Mouse (Mus musculus): ENCODE data around the gene Hps6. TPM values are rescaled to one million over a fixed set of nuclear protein-coding genes. Genes with fewer than 3 reads are reported as not detected.

The Hps6 gene
- polyA plus RNA-seq, 1 experiment = 1.0 TPM

- TF ChIP-seq POLR2A (IDR thresholded peaks at IDR 0.05; ENCODE audit: control insufficient read depth, low read depth, low read length) (no peak), CTCF (IDR thresholded peaks at IDR 0.05; ENCODE audit: control insufficient read depth, insufficient read depth, insufficient replicate concordance, low read depth, low read length) (no peak)
- no peak overlapping the region for H3K4me3 ChIP-seq (ENCODE audit: control insufficient read depth, low read depth, low read length)
- H3K4me1 ChIP-seq (ENCODE audit: control insufficient read depth, insufficient read depth, low read length) = no peaks in the 10 kb centered on the region
- H3K27ac ChIP-seq (ENCODE audit: control insufficient read depth, insufficient read depth, low read depth, low read length) = no peak overlapping the region
- H3K36me3 ChIP-seq (ENCODE audit: control insufficient read depth, insufficient read depth, low read length) = no peaks in the 10 kb centered on the region
- H3K27me3 ChIP-seq (ENCODE audit: control insufficient read depth, insufficient read depth, low read length) = no peaks in the 10 kb centered on the region
Observed at GRCm38 (mm10) chr19:45993981-45994737, 9.1 kb upstream of the Hps6 start.

- no peak for TF ChIP-seq CTCF (IDR thresholded peaks at IDR 0.05; ENCODE audit: control insufficient read depth, insufficient read depth, insufficient replicate concordance, low read depth, low read length)
- TF ChIP-seq POLR2A (IDR thresholded peaks at IDR 0.05; ENCODE audit: control insufficient read depth, low read depth, low read length) = no peak
- Histone ChIP-seq H3K36me3 (ENCODE audit: control insufficient read depth, insufficient read depth, low read length) (no peaks in the 10 kb centered on the region), H3K27me3 (ENCODE audit: control insufficient read depth, insufficient read depth, low read length) (no peaks in the 10 kb centered on the region), H3K4me3 (ENCODE audit: control insufficient read depth, low read depth, low read length) (peak overlapping the region; percentile 87; the same call in 1 of the 2 replicates), H3K4me1 (ENCODE audit: control insufficient read depth, insufficient read depth, low read length) (peaks cover 2% of the 10 kb centered on the region), H3K27ac (ENCODE audit: control insufficient read depth, insufficient read depth, low read depth, low read length) (no peak overlapping the region)
Observed at GRCm38 (mm10) chr19:45997365-45997764, 5.9 kb upstream of the Hps6 start.

- Histone ChIP-seq H3K4me3 (ENCODE audit: control insufficient read depth, low read depth, low read length) (peak within 1 kb of the TSS; percentile 87), H3K4me1 (ENCODE audit: control insufficient read depth, insufficient read depth, low read length) (peaks cover 3% of the 10 kb centered on the region), H3K36me3 (ENCODE audit: control insufficient read depth, insufficient read depth, low read length) (no peaks in the 10 kb centered on the region), H3K27ac (ENCODE audit: control insufficient read depth, insufficient read depth, low read depth, low read length) (peak within 1 kb of the TSS; percentile 85), H3K27me3 (ENCODE audit: control insufficient read depth, insufficient read depth, low read length) (no peaks in the 10 kb centered on the region)
- TF ChIP-seq CTCF (IDR thresholded peaks at IDR 0.05; ENCODE audit: control insufficient read depth, insufficient read depth, insufficient replicate concordance, low read depth, low read length) (no peak; the same call in 1 of the 2 replicates), POLR2A (IDR thresholded peaks at IDR 0.05; ENCODE audit: control insufficient read depth, low read depth, low read length) (peak; percentile 46)
Observed at GRCm38 (mm10) chr19:45997785-45998693, 5.3 kb upstream of the Hps6 start, which contains the start of gene Armh3. Gene Armh3 (minus strand): TSS chr19:45998488.

- no peaks in the 10 kb centered on the region for H3K27me3 ChIP-seq (ENCODE audit: control insufficient read depth, insufficient read depth, low read length)
- no peak overlapping the region for H3K27ac ChIP-seq (ENCODE audit: control insufficient read depth, insufficient read depth, low read depth, low read length)
- H3K4me3 ChIP-seq (ENCODE audit: control insufficient read depth, low read depth, low read length) = peak overlapping the region; percentile 87
- TF ChIP-seq CTCF (IDR thresholded peaks at IDR 0.05; ENCODE audit: control insufficient read depth, insufficient read depth, insufficient replicate concordance, low read depth, low read length) (no peak), POLR2A (IDR thresholded peaks at IDR 0.05; ENCODE audit: control insufficient read depth, low read depth, low read length) (no peak)
- peaks cover 3% of the 10 kb centered on the region for H3K4me1 ChIP-seq (ENCODE audit: control insufficient read depth, insufficient read depth, low read length)
- H3K36me3 ChIP-seq (ENCODE audit: control insufficient read depth, insufficient read depth, low read length) = no peaks in the 10 kb centered on the region
Observed at GRCm38 (mm10) chr19:45998694-45999217, 4.6 kb upstream of the Hps6 start.

- Histone ChIP-seq H3K36me3 (ENCODE audit: control insufficient read depth, insufficient read depth, low read length) (no peaks in the 10 kb centered on the region), H3K4me1 (ENCODE audit: control insufficient read depth, insufficient read depth, low read length) (peaks cover 6% of the 10 kb centered on the region), H3K27ac (ENCODE audit: control insufficient read depth, insufficient read depth, low read depth, low read length) (no peak overlapping the region), H3K27me3 (ENCODE audit: control insufficient read depth, insufficient read depth, low read length) (no peaks in the 10 kb centered on the region), H3K4me3 (ENCODE audit: control insufficient read depth, low read depth, low read length) (no peak overlapping the region)
- TF ChIP-seq CTCF (IDR thresholded peaks at IDR 0.05; ENCODE audit: control insufficient read depth, insufficient read depth, insufficient replicate concordance, low read depth, low read length) (no peak), POLR2A (IDR thresholded peaks at IDR 0.05; ENCODE audit: control insufficient read depth, low read depth, low read length) (no peak)
Observed at GRCm38 (mm10) chr19:45999378-45999777, 3.9 kb upstream of the Hps6 start.

GRCm38 (mm10) chr19:46002279-46002678 lies 1.0 kb upstream of the Hps6 start:
- Histone ChIP-seq H3K27ac (ENCODE audit: control insufficient read depth, insufficient read depth, low read depth, low read length) (no peak overlapping the region), H3K36me3 (ENCODE audit: control insufficient read depth, insufficient read depth, low read length) (no peaks in the 10 kb centered on the region), H3K4me3 (ENCODE audit: control insufficient read depth, low read depth, low read length) (no peak overlapping the region), H3K4me1 (ENCODE audit: control insufficient read depth, insufficient read depth, low read length) (peaks cover 6% of the 10 kb centered on the region), H3K27me3 (ENCODE audit: control insufficient read depth, insufficient read depth, low read length) (no peaks in the 10 kb centered on the region)
- TF ChIP-seq CTCF (IDR thresholded peaks at IDR 0.05; ENCODE audit: control insufficient read depth, insufficient read depth, insufficient replicate concordance, low read depth, low read length) = no peak
- no peak for TF ChIP-seq POLR2A (IDR thresholded peaks at IDR 0.05; ENCODE audit: control insufficient read depth, low read depth, low read length)

All from testis, adult 2 months (tissue).